Mouse (Mus musculus) gastrocnemius, adult 2 months (tissue): ENCODE data around the gene Gab1. TPM values are rescaled to one million over a fixed set of nuclear protein-coding genes. Genes with fewer than 3 reads are reported as not detected.
A peak's percentile ranks its signal among the peaks of the same experiment; 100 is the strongest.

Source experiments
- DNase-seq: peaks from one replicate; pipeline ENCODE4 v3.0.0; 2022
- H3K27ac ChIP-seq: fragments of 200-600 bp; 2 replicates; pipeline ENCODE4 v1.8.1; 2022; ENCODE audit warnings: mild to moderate bottlenecking
- H3K4me3 ChIP-seq: fragments of 200-600 bp; 2 replicates; pipeline ENCODE4 v1.8.1; 2022; ENCODE audit warnings: mild to moderate bottlenecking, moderate library complexity
- CTCF ChIP-seq: fragments of 200-600 bp; IDR thresholded peaks from 2 replicates; pipeline ENCODE4 v1.8.1; 2022; ENCODE audit warnings: antibody characterized with exemption, mild to moderate bottlenecking, moderate library complexity
- intact Hi-C: fragments of 180-260 bp; cut with DNase I; formaldehyde crosslinking; loops from one replicate; pipeline ENCODE4 v1.15.1; 2025
- total RNA-seq, 2 experiments: library from RNA; stranded (reverse); gene quantifications; 2 replicates each; pipeline ENCODE4 v1.2.3; 2021

Gene Gab1
- total RNA-seq, 2 experiments from 2014 or later: 11.7 to 14.3 TPM

- no peak overlapping the region for H3K27ac ChIP-seq
- intact Hi-C loops: no loop called here
Observed at GRCm38 (mm10) chr8:80831876-80832524, 48.3 kb downstream of the Gab1 start.

GRCm38 (mm10) chr8:80830724-80831566, 49.4 kb downstream of the Gab1 start:
- Histone ChIP-seq H3K27ac (peak overlapping the region; percentile 52), H3K4me3 (peak overlapping the region; percentile 25; the same call in 1 of the 2 replicates)
- intact Hi-C loops: no loop called here
- no peak for TF ChIP-seq CTCF
- DNase-seq: peak; percentile 37

More at GRCm38 (mm10) chr8:80831876-80832524, 48.3 kb downstream of the Gab1 start:
- TF ChIP-seq CTCF: no peak
- H3K4me3 ChIP-seq: no peak overlapping the region
- no peak for DNase-seq

GRCm38 (mm10) chr8:80830141-80830540, 50.2 kb downstream of the Gab1 start:
- Histone ChIP-seq H3K27ac (peak overlapping the region; percentile 52), H3K4me3 (peak overlapping the region; percentile 25; the same call in 1 of the 2 replicates)
- no peak for DNase-seq
- intact Hi-C loops: no loop called here
- TF ChIP-seq CTCF: no peak

DNA sequence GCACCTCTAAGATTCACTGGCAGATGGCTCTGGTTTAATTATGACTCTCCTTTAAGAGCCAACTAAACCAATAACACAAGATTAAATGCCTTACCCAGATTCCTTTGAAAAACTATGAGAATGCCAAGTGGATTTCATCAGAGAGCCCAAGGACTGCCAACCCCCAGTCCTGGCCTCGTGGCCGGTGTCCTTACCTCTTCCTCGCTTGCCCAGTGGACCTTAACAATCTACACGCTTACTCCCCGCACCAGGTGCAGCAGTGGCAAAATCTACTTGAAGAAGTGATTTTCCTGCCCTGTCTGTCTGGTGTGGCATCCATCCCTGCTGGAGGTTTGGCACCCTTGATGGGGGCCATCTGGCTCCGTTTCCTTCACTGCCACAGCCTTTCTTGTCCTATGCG, 53.3 kb downstream of the Gab1 start:
- intact Hi-C loops: no loop called here
- Histone ChIP-seq H3K4me3 (peak overlapping the region; percentile 37), H3K27ac (peak overlapping the region; percentile 78)
- DNase-seq: peak; percentile 63
- no peak for TF ChIP-seq CTCF

GRCm38 (mm10) chr8:80825136-80825535, 55.2 kb downstream of the Gab1 start:
- Histone ChIP-seq H3K27ac (peak overlapping the region; percentile 78; the same call in 1 of the 2 replicates), H3K4me3 (no peak overlapping the region)
- intact Hi-C loops: no loop called here
- TF ChIP-seq CTCF: no peak
- DNase-seq: peak; percentile 47

DNA sequence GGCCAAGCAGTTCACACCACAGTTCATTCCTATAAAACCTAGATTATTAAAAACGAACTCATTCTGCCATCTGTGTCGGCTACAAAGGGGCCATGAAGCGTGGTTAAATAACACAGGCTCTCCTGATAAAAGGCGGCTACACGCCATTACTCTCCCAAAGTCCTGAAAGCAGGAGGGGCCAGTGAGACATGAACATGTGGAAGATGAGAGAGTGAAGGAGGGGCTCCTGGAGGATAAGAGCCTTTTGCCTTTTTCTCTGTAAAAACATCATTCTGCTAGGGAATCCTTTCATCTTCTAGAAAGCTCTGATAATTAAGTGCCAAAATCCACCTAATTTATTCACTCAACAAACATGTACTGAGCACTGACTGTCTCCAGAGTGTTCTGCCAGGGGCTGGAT, 55.9 kb downstream of the Gab1 start:
- H3K27ac ChIP-seq: no peak overlapping the region
- TF ChIP-seq CTCF: no peak
- DNase-seq: no peak
- no peak overlapping the region for H3K4me3 ChIP-seq
- intact Hi-C loops: no loop called here

- no peak for TF ChIP-seq CTCF
- DNase-seq: no peak
- intact Hi-C loops: no loop called here
- no peak overlapping the region for H3K4me3 ChIP-seq
- H3K27ac ChIP-seq: peak overlapping the region; percentile 39
Observed at GRCm38 (mm10) chr8:80823250-80823649, 57.1 kb downstream of the Gab1 start.

DNA sequence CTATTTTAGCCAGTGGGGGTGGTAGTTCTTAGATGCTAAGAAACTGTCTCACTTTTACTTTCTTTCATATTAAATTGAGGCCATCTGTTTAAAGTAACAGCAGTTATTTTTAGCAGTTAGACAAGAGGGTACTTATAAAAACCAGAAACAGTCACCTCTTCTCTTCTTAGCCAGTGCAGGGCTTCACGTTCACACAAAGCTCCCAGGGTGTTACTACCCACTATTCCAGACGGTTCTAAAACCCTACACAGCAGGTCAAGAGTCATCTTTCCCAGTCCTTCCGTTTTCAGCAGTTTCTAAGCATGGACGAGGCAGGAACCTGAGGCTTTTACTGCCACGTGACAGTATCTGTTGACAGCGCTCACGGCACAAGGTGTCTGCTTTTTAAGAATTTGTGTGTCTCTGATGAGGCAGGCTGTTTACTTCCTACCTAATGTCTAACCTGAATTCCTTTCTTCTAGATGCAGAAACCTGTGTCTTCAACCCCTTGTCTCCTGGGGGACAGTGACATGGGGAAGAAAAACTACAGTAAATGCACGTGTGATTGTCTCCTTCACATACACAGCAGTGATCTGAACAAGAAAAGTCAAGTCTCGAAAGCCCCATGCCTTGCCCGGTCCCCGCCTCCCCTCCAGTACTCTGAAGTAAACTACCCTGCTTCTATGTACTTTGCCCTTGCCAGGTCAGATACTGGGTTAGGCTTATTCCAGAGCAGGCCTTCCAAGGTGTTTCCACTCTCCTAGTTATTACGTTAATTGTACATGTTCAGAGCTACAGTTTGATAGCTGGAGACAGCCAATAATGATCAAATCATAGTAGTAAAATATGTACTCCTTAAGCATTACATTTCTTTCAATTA, 58.7 kb downstream of the Gab1 start:
- DNase-seq: no peak
- Histone ChIP-seq H3K27ac (peak overlapping the region; percentile 56), H3K4me3 (no peak overlapping the region)
- TF ChIP-seq CTCF: no peak
- intact Hi-C loops: no loop called here

- no peak for TF ChIP-seq CTCF
- intact Hi-C loops: no loop called here
Observed at GRCm38 (mm10) chr8:80818978-80819377, 61.3 kb downstream of the Gab1 start.

DNA sequence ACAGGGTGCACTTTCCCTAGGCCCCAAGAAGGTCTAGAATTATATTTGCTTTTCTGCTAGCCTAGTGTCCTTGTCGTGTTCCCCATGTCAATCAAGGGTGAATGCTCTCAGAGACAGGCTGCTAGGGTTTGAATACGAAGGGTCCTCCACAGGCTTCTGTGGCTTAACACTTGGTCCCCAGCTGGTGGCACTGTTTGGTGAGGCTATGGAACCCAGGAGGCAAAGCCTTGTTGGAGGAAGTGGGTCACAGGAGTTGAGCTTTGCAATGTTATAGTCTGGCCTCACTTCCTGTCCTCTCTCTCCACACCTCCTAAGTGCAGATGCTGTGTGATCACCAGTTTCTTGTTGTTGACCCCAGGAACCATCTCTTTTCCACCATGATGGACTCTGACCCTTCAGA, 63.3 kb downstream of the Gab1 start:
- Histone ChIP-seq H3K4me3 (no peak overlapping the region), H3K27ac (no peak overlapping the region)
- intact Hi-C loops: no loop called here
- DNase-seq: no peak
- TF ChIP-seq CTCF: no peak

More at GRCm38 (mm10) chr8:80818978-80819377, 61.3 kb downstream of the Gab1 start:
- no peak overlapping the region for H3K27ac ChIP-seq
- no peak overlapping the region for H3K4me3 ChIP-seq
- DNase-seq: no peak

DNA sequence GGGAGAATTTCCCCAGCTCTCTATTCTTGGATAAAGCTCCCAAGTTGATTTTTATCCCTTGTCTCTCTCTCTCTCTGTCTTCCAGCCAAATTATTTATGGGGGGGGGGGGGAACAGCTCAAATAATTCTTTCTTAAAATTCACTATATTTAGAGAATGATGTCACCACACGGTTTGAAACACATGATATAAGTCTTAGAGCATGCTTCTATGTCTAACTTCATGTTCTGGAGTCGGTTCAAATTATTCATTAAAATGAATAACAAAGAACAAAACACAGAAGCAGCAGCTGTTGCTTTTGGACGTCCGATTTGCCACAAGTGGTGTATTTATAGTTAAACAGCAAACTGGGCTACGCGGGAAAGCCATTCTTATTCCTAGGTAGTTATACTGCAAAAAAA, 65.1 kb downstream of the Gab1 start:
- no peak for DNase-seq
- no peak overlapping the region for H3K4me3 ChIP-seq
- TF ChIP-seq CTCF: no peak
- intact Hi-C loops: no loop called here
- H3K27ac ChIP-seq: peak overlapping the region; percentile 91

DNA sequence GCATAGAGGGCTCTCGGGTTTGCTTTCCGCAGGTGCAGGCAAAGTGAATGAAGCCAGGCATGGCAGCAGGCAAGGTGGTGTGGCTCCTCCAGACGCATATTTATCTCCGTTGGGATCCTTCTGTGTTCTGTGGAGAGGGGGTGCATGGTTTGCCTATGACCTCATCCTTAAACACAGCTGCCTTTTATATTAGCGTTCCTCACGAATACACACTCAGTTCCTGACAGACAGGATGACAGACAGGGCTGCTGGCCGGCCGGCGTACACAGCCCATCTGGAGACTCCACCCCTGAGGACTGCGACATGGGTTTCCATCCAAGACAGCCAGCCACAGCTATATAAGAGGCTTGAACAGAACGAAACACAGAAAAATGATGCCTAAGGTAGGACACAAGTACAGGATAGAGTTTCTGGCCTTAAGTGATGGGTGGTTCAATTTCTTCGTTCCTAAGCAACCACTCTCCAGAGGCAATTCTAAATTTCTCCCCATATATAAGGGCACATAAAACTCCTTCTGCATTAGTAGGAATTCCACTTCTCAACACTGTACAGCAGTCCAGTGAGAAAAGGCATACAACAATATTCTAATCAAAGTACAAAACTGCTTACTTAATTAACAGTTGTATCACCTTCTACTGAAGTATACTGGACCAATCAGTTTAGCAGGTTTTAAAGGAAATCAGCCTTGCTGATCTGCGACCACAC, 66.1 kb downstream of the Gab1 start:
- TF ChIP-seq CTCF: no peak
- intact Hi-C loops: loop anchor here (5.0 kb wide), 3 partner anchors 33 to 63 kb away; no protein-coding TSS in a partner anchor
- peak overlapping the region; percentile 91 for H3K27ac ChIP-seq
- DNase-seq: peak; percentile 59
- peak overlapping the region; percentile 55 for H3K4me3 ChIP-seq
